Mouse (Mus musculus): ENCODE data around the gene Sbk3.
"Not testable (repeated sequence)": the region's sequence is repeated elsewhere in the genome, so short reads cannot be mapped to it uniquely, and the experiment has no call there.

The Sbk3 gene

GRCm38 (mm10) chr7:4971068-4971467 is at the start of gene Sbk3:
Gene Sbk3 (minus strand): TSS chr7:4971168.
- DNase-seq: no peak

GRCm38 (mm10) chr7:5020685-5021084 is 49.7 kb upstream of the Sbk3 start:
- no peak for DNase-seq

- peak; percentile 100 for DNase-seq
These were observed 49.2 kb upstream of the Sbk3 start, which contains the start of the genes Zfp865 and Ccdc106 for GRCm38 (mm10) chr7:5020000-5020681. Gene Zfp865 (plus strand): TSS chr7:5020376. Gene Ccdc106 (plus strand): TSS chr7:5020553.

GRCm38 (mm10) chr7:5019576-5019975 is 48.6 kb upstream of the Sbk3 start:
- not testable (repeated sequence) for DNase-seq

- no peak for DNase-seq
These were observed 47.0 kb upstream of the Sbk3 start for GRCm38 (mm10) chr7:5017931-5018330.

GRCm38 (mm10) chr7:5017352-5017751 is 46.4 kb upstream of the Sbk3 start:
- peak; percentile 57 for DNase-seq

- DNase-seq: no peak
These were observed 46.0 kb upstream of the Sbk3 start for GRCm38 (mm10) chr7:5016920-5017319.

GRCm38 (mm10) chr7:5016057-5016456 is 45.1 kb upstream of the Sbk3 start:
- DNase-seq: no peak

- DNase-seq: peak; percentile 99
These were observed 44.4 kb upstream of the Sbk3 start, which contains the start of gene Gm44973 for GRCm38 (mm10) chr7:5015118-5016001. Gene Gm44973 (plus strand): TSS chr7:5015496.

GRCm38 (mm10) chr7:5014251-5015117 is 43.5 kb upstream of the Sbk3 start, which contains the start of the genes Zfp524 and Fiz1:
Gene Zfp524 (plus strand): TSS chr7:5014415.
Gene Fiz1 (minus strand): TSS chr7:5014697.
- peak; percentile 98 for DNase-seq

- DNase-seq: no peak
These were observed 41.9 kb upstream of the Sbk3 start for GRCm38 (mm10) chr7:5012681-5013513.

- no peak for DNase-seq
These were observed 37.3 kb upstream of the Sbk3 start for GRCm38 (mm10) chr7:5008229-5008628.

- not testable (repeated sequence) for DNase-seq
These were observed 31.9 kb upstream of the Sbk3 start for GRCm38 (mm10) chr7:5002876-5003275.

- peak; percentile 53 for DNase-seq
These were observed 28.9 kb upstream of the Sbk3 start for GRCm38 (mm10) chr7:4999876-5000275.

GRCm38 (mm10) chr7:4996934-4997333 is 26.0 kb upstream of the Sbk3 start:
- no peak for DNase-seq

GRCm38 (mm10) chr7:4996003-4996895 is 25.3 kb upstream of the Sbk3 start, which contains the start of gene Zfp579:
Gene Zfp579 (minus strand): TSS chr7:4996158.
- DNase-seq: peak; percentile 93

GRCm38 (mm10) chr7:4995268-4996002 is 24.5 kb upstream of the Sbk3 start:
- DNase-seq: no peak

GRCm38 (mm10) chr7:4993999-4994788 is 23.2 kb upstream of the Sbk3 start:
- no peak for DNase-seq

Measured in thymus, postnatal 14 days (tissue).